Mouse (Mus musculus) lung, postnatal 14 days (tissue): ENCODE data around the gene Hist2h3c1.

Source experiments
- DNase-seq: peaks from one replicate; pipeline ENCODE4 v3.0.0; 2021

Gene Hist2h3c1

GRCm38 (mm10) chr3:96292641-96293040 is 46.2 kb downstream of the Hist2h3c1 start:
- DNase-seq: no peak

GRCm38 (mm10) chr3:96293368-96293767 is 46.9 kb downstream of the Hist2h3c1 start:
- no peak for DNase-seq

GRCm38 (mm10) chr3:96293787-96294186 is 47.3 kb downstream of the Hist2h3c1 start, which contains the start of gene Fcgr1:
Gene Fcgr1, minus strand, starts transcription at chr3:96293969.
- no peak for DNase-seq
